Comparison of ENCODE assay signal across 11 mouse cellular contexts in genomic region chr17:27451787-27452186, GRCm38 (mm10).
DNase-seq lines count a peak whose midpoint lies in the region; ATAC-seq and TF ChIP-seq lines count a peak whose summit lies in the region.
"Had no signal": no experiment of that assay in that cellular context is flagged by ENCODE, and none has a peak within 500 bp of the region (broad histone marks: within the 10 kb centered on the region; RNA-seq: fewer than 3 reads in every experiment).

No protein-coding gene starts in this region.

- H3K4me1 ChIP-seq in hindbrain, embryonic 10.5 days (replicated peaks): peaks cover 31% of the 10 kb centered on the region
- peaks cover 9% of the 10 kb centered on the region for H3K4me1 ChIP-seq in hindbrain, embryonic 13.5 days (replicated peaks)
- H3K4me1 ChIP-seq in CH12.LX (ENCODE audit: control insufficient read depth in 1 of 2, insufficient read depth in 2 of 2): peaks cover 11 to 13% of the 10 kb centered on the region in 2 experiments
- no peaks in the 10 kb centered on the region for H3K4me1 ChIP-seq in liver, embryonic 13.5 days (replicated peaks)
- no peaks in the 10 kb centered on the region for H3K4me1 ChIP-seq in hindbrain, embryonic 16.5 days (ENCODE audit: control insufficient read depth, insufficient read depth, low read depth, low read length)
- H3K4me1 ChIP-seq: heart, embryonic 13.5 days had no signal

- TF ChIP-seq POLR2A in CH12.LX (IDR thresholded peaks at IDR 0.05; ENCODE audit: low read depth, low read length): no peak

- H3K9me3 ChIP-seq in hindbrain, embryonic 10.5 days: no peaks in the 10 kb centered on the region
- no peaks in the 10 kb centered on the region for H3K9me3 ChIP-seq in hindbrain, embryonic 13.5 days
- H3K9me3 ChIP-seq in CH12.LX (replicated peaks; ENCODE audit: low read length): no peaks in the 10 kb centered on the region
- H3K9me3 ChIP-seq in liver, embryonic 13.5 days (replicated peaks): no peaks in the 10 kb centered on the region
- H3K9me3 ChIP-seq in hindbrain, embryonic 16.5 days (ENCODE audit: control insufficient read depth, low read length): no peaks in the 10 kb centered on the region
- H3K9me3 ChIP-seq: heart, embryonic 13.5 days had no signal

- ATAC-seq in hindbrain, embryonic 13.5 days (ENCODE audit: low FRiP score): no peak
- ATAC-seq in liver, embryonic 13.5 days (ENCODE audit: low read depth): no peak
- ATAC-seq in hindbrain, embryonic 16.5 days: no peak

- DNase-seq in hindbrain, embryonic 10.5 days (ENCODE audit: low spot score): peak; percentile 40
- DNase-seq in CH12.LX (ENCODE audit: extremely low read depth) (peak; percentile 47), ZHBTc4 (ENCODE audit: low read depth, low spot score) (peak; percentile 83)
- peak; percentile 5 for DNase-seq in liver, embryonic 13.5 days
- DNase-seq in ovary, postnatal 10 days (ENCODE audit: low spot score): no peak
- no peak for DNase-seq in Muller cell, postnatal 12 days (ENCODE audit: inconsistent ontology term)
- DNase-seq: lung, postnatal 14 days had no signal

- peak; percentile 52 for TF ChIP-seq RAD21 in CH12.LX (IDR thresholded peaks at IDR 0.05; ENCODE audit: low read depth, low read length)

- H3K79me2 ChIP-seq in CH12.LX (replicated peaks; ENCODE audit: control insufficient read depth, extremely low read depth, insufficient read depth, poor library complexity, severe bottlenecking): no peaks in the 10 kb centered on the region

- in situ Hi-C loops in CH12.LX (cut with MboI; ENCODE audit: low pct_ligation_motif_present, low pct_unique_long_range_greater_than_20kb, low sequenced_read_pairs): no loop called here

- H3K27me3 ChIP-seq in hindbrain, embryonic 10.5 days (ENCODE audit: insufficient read depth, poor library complexity, severe bottlenecking): peaks cover 8% of the 10 kb centered on the region
- H3K27me3 ChIP-seq in hindbrain, embryonic 13.5 days: 0 out of 2 replicates have a peak, but pooled peaks cover 12% of the 10 kb centered on the region
- H3K27me3 ChIP-seq in CH12.LX (replicated peaks): peaks cover 90% of the 10 kb centered on the region
- H3K27me3 ChIP-seq in liver, embryonic 13.5 days: 0 out of 2 replicates have a peak, but pooled peaks cover 7% of the 10 kb centered on the region
- H3K27me3 ChIP-seq in hindbrain, embryonic 16.5 days (replicated peaks; ENCODE audit: control insufficient read depth, insufficient read depth, low read length): no peaks in the 10 kb centered on the region; the same call in 1 of the 2 replicates

- peak in 1 of 2 experiments; percentile 86; a peak in 2 of 4 replicates for TF ChIP-seq CTCF in CH12.LX (conservative IDR thresholded peaks at IDR 0.05 in 1 of 2, IDR thresholded peaks at IDR 0.05 in 1 of 2; ENCODE audit: low read depth in 2 of 2, low read length in 2 of 2)

- H3K9ac ChIP-seq in hindbrain, embryonic 13.5 days: no peak overlapping the region
- H3K9ac ChIP-seq in CH12.LX (ENCODE audit: insufficient read depth, low read depth): no peak overlapping the region
- H3K9ac ChIP-seq in liver, embryonic 13.5 days: no peak overlapping the region
- no peak overlapping the region for H3K9ac ChIP-seq in hindbrain, embryonic 16.5 days (ENCODE audit: low read depth, low read length)
- H3K9ac ChIP-seq: heart, embryonic 13.5 days had no signal

- dilution Hi-C loops in CH12.LX (cut with MboI; ENCODE audit: extremely low pct_ligation_motif_present, extremely low pct_unique_long_range_greater_than_20kb, low sequenced_read_pairs): no loop called here

- no peak for TF ChIP-seq EP300 in CH12.LX (IDR thresholded peaks at IDR 0.05; ENCODE audit: low read length)

- H3K36me3 ChIP-seq in hindbrain, embryonic 10.5 days: no peaks in the 10 kb centered on the region
- no peaks in the 10 kb centered on the region for H3K36me3 ChIP-seq in hindbrain, embryonic 13.5 days
- H3K36me3 ChIP-seq in CH12.LX (replicated peaks in 1 of 2; ENCODE audit: control insufficient read depth in 1 of 2, insufficient read depth in 1 of 2, low read length in 1 of 2): no peaks in the 10 kb centered on the region
- no peaks in the 10 kb centered on the region for H3K36me3 ChIP-seq in liver, embryonic 13.5 days
- H3K36me3 ChIP-seq in hindbrain, embryonic 16.5 days (ENCODE audit: control insufficient read depth, insufficient read depth, low read length): no peaks in the 10 kb centered on the region
- H3K36me3 ChIP-seq: heart, embryonic 13.5 days had no signal

- 15% methylated on average over 9 of the region's 9 CpGs for WGBS in hindbrain, embryonic 10.5 days
- WGBS in hindbrain, embryonic 13.5 days: 23% methylated on average over 9 of the region's 9 CpGs
- WGBS in liver, embryonic 13.5 days (ENCODE audit: insufficient replicate concordance): 11% methylated on average over 9 of the region's 9 CpGs
- WGBS in hindbrain, embryonic 16.5 days: 23% methylated on average over 9 of the region's 9 CpGs

- no peak overlapping the region for H3K4me3 ChIP-seq in hindbrain, embryonic 10.5 days
- H3K4me3 ChIP-seq in hindbrain, embryonic 13.5 days: no peak overlapping the region
- no peak overlapping the region for H3K4me3 ChIP-seq in CH12.LX (replicated peaks in 1 of 3; ENCODE audit: low read depth in 2 of 3, low read length in 2 of 3, poor library complexity in 1 of 3)
- no peak overlapping the region for H3K4me3 ChIP-seq in liver, embryonic 13.5 days (replicated peaks)
- no peak overlapping the region for H3K4me3 ChIP-seq in hindbrain, embryonic 16.5 days (ENCODE audit: low read length)
- H3K4me3 ChIP-seq: erythroblast, embryonic 14.5 days; heart, embryonic 13.5 days had no signal

- H3K27ac ChIP-seq in hindbrain, embryonic 10.5 days: peak overlapping the region; percentile 50
- no peak overlapping the region for H3K27ac ChIP-seq in hindbrain, embryonic 13.5 days
- H3K27ac ChIP-seq in CH12.LX (ENCODE audit: insufficient read depth, low read depth): no peak overlapping the region
- H3K27ac ChIP-seq in liver, embryonic 13.5 days: no peak overlapping the region
- no peak overlapping the region for H3K27ac ChIP-seq in hindbrain, embryonic 16.5 days (ENCODE audit: low read depth, low read length)
- H3K27ac ChIP-seq: heart, embryonic 13.5 days had no signal

- H3K4me2 ChIP-seq in hindbrain, embryonic 13.5 days: no peak overlapping the region
- no peak overlapping the region for H3K4me2 ChIP-seq in CH12.LX (ENCODE audit: insufficient read depth, low read depth, poor library complexity, severe bottlenecking)
- H3K4me2 ChIP-seq in liver, embryonic 13.5 days: no peak overlapping the region
- no peak overlapping the region for H3K4me2 ChIP-seq in hindbrain, embryonic 16.5 days (ENCODE audit: low read length)
- H3K4me2 ChIP-seq: heart, embryonic 13.5 days had no signal

TF ChIP-seq in CH12.LX, 34 proteins besides CTCF, POLR2A, EP300 and RAD21:
- TF ChIP-seq NELFE (IDR thresholded peaks at IDR 0.05; ENCODE audit: low read depth, low read length) (peak; percentile 13; the same call in 1 of the 2 replicates), KAT2A (IDR thresholded peaks at IDR 0.05; ENCODE audit: insufficient replicate concordance, low read length) (no peak), ZKSCAN1 (IDR thresholded peaks at IDR 0.05; ENCODE audit: borderline replicate concordance, low read depth, low read length) (no peak), MYC (IDR thresholded peaks at IDR 0.05; ENCODE audit: low read depth, low read length) (no peak), UBTF (IDR thresholded peaks at IDR 0.05; ENCODE audit: low read depth, low read length) (no peak), ETS1 (conservative IDR thresholded peaks at IDR 0.05; ENCODE audit: low read depth, low read length) (no peak), ELF1 (IDR thresholded peaks at IDR 0.05; ENCODE audit: low read depth, low read length) (0 out of 2 replicates have a peak, but pooled peaks have one; percentile 18), SIN3A (IDR thresholded peaks at IDR 0.05; ENCODE audit: low read length) (no peak), CHD2 (IDR thresholded peaks at IDR 0.05; ENCODE audit: low read length) (no peak), USF1 (IDR thresholded peaks at IDR 0.05; ENCODE audit: low read depth, low read length) (no peak), SMC3 (IDR thresholded peaks at IDR 0.05; ENCODE audit: low read depth, low read length) (peak; percentile 74), E2F4 (IDR thresholded peaks at IDR 0.05; ENCODE audit: insufficient replicate concordance, low read depth, low read length) (no peak), HCFC1 (IDR thresholded peaks at IDR 0.05; ENCODE audit: low read depth, low read length) (no peak), NRF1 (IDR thresholded peaks at IDR 0.05; ENCODE audit: low read depth, low read length) (no peak), JUND (conservative IDR thresholded peaks at IDR 0.05; ENCODE audit: low read depth, low read length) (no peak), RCOR1 (conservative IDR thresholded peaks at IDR 0.05; ENCODE audit: low read depth, low read length) (no peak), ZMIZ1 (IDR thresholded peaks at IDR 0.05; ENCODE audit: low read depth, low read length) (no peak), IRF4 (IDR thresholded peaks at IDR 0.05; ENCODE audit: low read depth, low read length) (0 out of 2 replicates have a peak, but pooled peaks have one; percentile 10), USF2 (conservative IDR thresholded peaks at IDR 0.05; ENCODE audit: low read depth, low read length) (no peak)
TF ChIP-seq in CH12.LX: peak in this region for 4.

Comparison
In these comparisons a context has a peak if more than half of its experiments do, and no peak if none do; other contexts are left out.
1. DNase-seq: peak in hindbrain, embryonic 10.5 days (single experiment), CH12.LX (single experiment), ZHBTc4 (single experiment) and liver, embryonic 13.5 days (single experiment); none in ovary, postnatal 10 days (single experiment) and Muller cell, postnatal 12 days (single experiment).